Mouse (Mus musculus) CD4-positive, CD25-positive, alpha-beta regulatory T cell, adult 2 months (primary cell): ENCODE data around the gene Cwc15.

Experiments
- DNase-seq: peaks from one replicate; pipeline ENCODE4 v3.0.0-alpha.2; 2012; ENCODE audit warnings: low read depth, low spot score

Cwc15 gene

GRCm38 (mm10) chr9:14547584-14548365 lies 47.4 kb downstream of the Cwc15 start:
- peak; percentile 34 for DNase-seq

GRCm38 (mm10) chr9:14548366-14548761 lies 47.9 kb downstream of the Cwc15 start:
- no peak for DNase-seq

- no peak for DNase-seq
Measured at GRCm38 (mm10) chr9:14558332-14558731, 57.9 kb downstream of the Cwc15 start.

GRCm38 (mm10) chr9:14559430-14559829 lies 59.0 kb downstream of the Cwc15 start:
- DNase-seq = no peak

GRCm38 (mm10) chr9:14559996-14560395 lies 59.6 kb downstream of the Cwc15 start:
- DNase-seq = no peak
